Mouse (Mus musculus): ENCODE measurements around the gene Crocc2. TPM values are rescaled to one million over a fixed set of nuclear protein-coding genes. Genes with fewer than 3 reads are reported as not detected.

Crocc2 gene
- polyA plus RNA-seq, 1 experiment from 2014 or later = 5.8 TPM

GRCm38 (mm10) chr1:93139713-93140112, 28.8 kb upstream of the Crocc2 start:
- no peaks in the 10 kb centered on the region for H3K27me3 ChIP-seq

DNA sequence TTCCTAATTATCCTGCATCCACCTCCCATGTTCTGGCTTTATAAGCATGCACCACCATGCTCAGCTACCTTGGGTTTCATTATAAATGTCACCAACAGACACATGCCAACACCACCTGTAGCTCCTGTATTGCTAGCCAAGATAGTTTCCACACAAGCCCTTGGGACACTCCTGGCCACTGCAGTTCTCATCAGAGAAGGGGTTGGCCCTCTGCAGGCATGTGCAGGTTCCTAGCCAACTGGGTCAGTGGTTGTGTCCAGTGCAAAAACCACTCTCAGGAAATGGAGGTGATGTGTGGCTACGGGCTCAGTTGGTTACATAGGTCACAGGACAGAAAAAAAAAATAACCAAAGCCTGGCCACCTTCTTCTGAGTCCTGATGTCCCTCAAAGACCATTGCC, 25.7 kb upstream of the Crocc2 start:
- Histone ChIP-seq H3K27ac (replicated peaks) (no peak overlapping the region), H3K9me3 (replicated peaks) (no peaks in the 10 kb centered on the region), H3K36me3 (no peaks in the 10 kb centered on the region), H3K4me1 (0 out of 2 replicates have a peak, but pooled peaks cover 3% of the 10 kb centered on the region), H3K9ac (no peak overlapping the region), H3K4me3 (replicated peaks) (no peak overlapping the region), H3K27me3 (no peaks in the 10 kb centered on the region), H3K4me2 (replicated peaks) (no peak overlapping the region)
- 86% methylated on average over 1 of the region's 1 CpGs for WGBS
- no peak for ATAC-seq (ENCODE audit: insufficient number of reproducible peaks, low FRiP score, low TSS enrichment, low read depth)

More at GRCm38 (mm10) chr1:93139713-93140112, 28.8 kb upstream of the Crocc2 start:
- Histone ChIP-seq H3K4me3 (replicated peaks) (no peak overlapping the region), H3K36me3 (no peaks in the 10 kb centered on the region), H3K4me1 (0 out of 2 replicates have a peak, but pooled peaks cover 3% of the 10 kb centered on the region), H3K4me2 (replicated peaks) (no peak overlapping the region), H3K27ac (replicated peaks) (no peak overlapping the region), H3K9me3 (replicated peaks) (no peaks in the 10 kb centered on the region), H3K9ac (no peak overlapping the region)
- WGBS = 75% methylated on average over 7 of the region's 7 CpGs
- no peak for ATAC-seq (ENCODE audit: insufficient number of reproducible peaks, low FRiP score, low TSS enrichment, low read depth)

DNA sequence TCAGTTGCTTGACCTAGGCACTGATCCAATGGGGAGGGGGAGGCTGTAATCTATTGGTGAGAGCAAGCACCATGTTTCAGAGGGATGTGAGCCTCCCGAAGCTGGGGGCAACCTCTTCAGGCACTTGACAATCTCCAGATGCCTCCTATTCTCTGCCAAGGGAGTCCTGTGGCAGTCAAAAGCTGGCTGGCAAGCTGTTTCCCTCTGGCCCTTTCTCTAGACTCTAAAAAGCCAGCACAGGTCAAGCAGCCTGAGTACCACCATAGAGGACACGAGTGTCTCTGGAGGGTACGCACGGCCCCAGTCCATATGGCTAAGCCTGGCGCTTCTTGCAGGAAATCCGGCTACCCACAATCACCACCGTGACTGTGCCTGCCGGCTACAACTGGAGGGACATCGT, 24.3 kb upstream of the Crocc2 start:
- Histone ChIP-seq H3K27ac (replicated peaks) (no peak overlapping the region), H3K27me3 (no peaks in the 10 kb centered on the region), H3K9me3 (replicated peaks) (no peaks in the 10 kb centered on the region), H3K4me2 (replicated peaks) (no peak overlapping the region), H3K4me1 (0 out of 2 replicates have a peak, but pooled peaks cover 3% of the 10 kb centered on the region), H3K36me3 (no peaks in the 10 kb centered on the region), H3K9ac (no peak overlapping the region), H3K4me3 (replicated peaks) (no peak overlapping the region)
- no peak for ATAC-seq (ENCODE audit: insufficient number of reproducible peaks, low FRiP score, low TSS enrichment, low read depth)
- WGBS = 67% methylated on average over 9 of the region's 9 CpGs

GRCm38 (mm10) chr1:93150907-93151661, 17.4 kb upstream of the Crocc2 start:
- H3K36me3 ChIP-seq = no peaks in the 10 kb centered on the region
- no peaks in the 10 kb centered on the region for H3K9me3 ChIP-seq (replicated peaks)
- H3K4me3 ChIP-seq (replicated peaks) = no peak overlapping the region
- H3K4me1 ChIP-seq = no peaks in the 10 kb centered on the region
- ATAC-seq (ENCODE audit: insufficient number of reproducible peaks, low FRiP score, low TSS enrichment, low read depth) = no peak
- H3K27ac ChIP-seq (replicated peaks) = no peak overlapping the region
- no peaks in the 10 kb centered on the region for H3K27me3 ChIP-seq
- no peak overlapping the region for H3K4me2 ChIP-seq (replicated peaks)
- H3K9ac ChIP-seq = no peak overlapping the region
- WGBS = 55% methylated on average over 2 of the region's 2 CpGs

DNA sequence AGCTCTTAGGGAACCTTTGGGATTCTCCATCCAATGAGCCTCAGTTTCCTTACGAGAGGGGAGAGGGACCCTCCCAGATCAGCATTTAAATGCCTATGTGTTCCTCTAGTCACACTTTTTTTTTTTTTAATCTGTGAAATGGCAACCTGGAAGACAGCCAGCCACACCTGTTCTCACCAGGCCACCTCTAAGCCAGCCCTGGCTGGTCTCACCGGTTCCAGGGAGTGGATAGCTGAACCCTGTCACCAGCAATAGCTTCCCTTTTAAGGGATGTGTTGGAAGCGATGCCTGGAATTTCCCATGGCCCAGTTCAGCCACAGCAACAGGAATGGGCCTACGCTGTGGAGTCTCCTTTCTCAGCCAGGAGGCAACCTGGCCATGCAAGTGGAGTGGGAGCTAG, 11.0 kb upstream of the Crocc2 start:
- no peak for ATAC-seq (ENCODE audit: insufficient number of reproducible peaks, low FRiP score, low TSS enrichment, low read depth)

GRCm38 (mm10) chr1:93158916-93159315, 9.6 kb upstream of the Crocc2 start:
- Histone ChIP-seq H3K27ac (replicated peaks) (no peak overlapping the region), H3K4me1 (peaks cover 21% of the 10 kb centered on the region; the same call in 1 of the 2 replicates), H3K9ac (no peak overlapping the region), H3K27me3 (no peaks in the 10 kb centered on the region), H3K4me2 (replicated peaks) (no peak overlapping the region), H3K36me3 (no peaks in the 10 kb centered on the region), H3K9me3 (replicated peaks) (no peaks in the 10 kb centered on the region), H3K4me3 (replicated peaks) (peak overlapping the region; percentile 3; the same call in 1 of the 2 replicates)
- 47% methylated on average over 8 of the region's 8 CpGs for WGBS
- ATAC-seq (ENCODE audit: insufficient number of reproducible peaks, low FRiP score, low TSS enrichment, low read depth) = no peak

More for the DNA sequence above, 11.0 kb upstream of the Crocc2 start:
- H3K4me3 ChIP-seq (replicated peaks) = no peak overlapping the region
- 0 out of 2 replicates have a peak overlapping the region, but pooled peaks have one; percentile 3 for H3K27ac ChIP-seq (replicated peaks)
- H3K4me2 ChIP-seq (replicated peaks) = no peak overlapping the region
- no peak overlapping the region for H3K9ac ChIP-seq
- 66% methylated on average over 4 of the region's 4 CpGs for WGBS
- H3K9me3 ChIP-seq (replicated peaks) = no peaks in the 10 kb centered on the region
- no peaks in the 10 kb centered on the region for H3K27me3 ChIP-seq
- H3K4me1 ChIP-seq = peaks cover 21% of the 10 kb centered on the region; the same call in 1 of the 2 replicates
- H3K36me3 ChIP-seq = no peaks in the 10 kb centered on the region

- Histone ChIP-seq H3K9me3 (replicated peaks) (no peaks in the 10 kb centered on the region), H3K4me3 (replicated peaks) (0 out of 2 replicates have a peak overlapping the region, but pooled peaks have one; percentile 2), H3K27me3 (no peaks in the 10 kb centered on the region), H3K4me2 (replicated peaks) (no peak overlapping the region), H3K9ac (no peak overlapping the region), H3K27ac (replicated peaks) (peak overlapping the region; percentile 56), H3K36me3 (no peaks in the 10 kb centered on the region), H3K4me1 (peaks cover 21% of the 10 kb centered on the region; the same call in 1 of the 2 replicates)
- 69% methylated on average over 21 of the region's 21 CpGs for WGBS
- ATAC-seq (ENCODE audit: insufficient number of reproducible peaks, low FRiP score, low TSS enrichment, low read depth) = no peak; the same call in none of the 2 replicates
These were observed 8.7 kb upstream of the Crocc2 start for GRCm38 (mm10) chr1:93159566-93160500.

DNA sequence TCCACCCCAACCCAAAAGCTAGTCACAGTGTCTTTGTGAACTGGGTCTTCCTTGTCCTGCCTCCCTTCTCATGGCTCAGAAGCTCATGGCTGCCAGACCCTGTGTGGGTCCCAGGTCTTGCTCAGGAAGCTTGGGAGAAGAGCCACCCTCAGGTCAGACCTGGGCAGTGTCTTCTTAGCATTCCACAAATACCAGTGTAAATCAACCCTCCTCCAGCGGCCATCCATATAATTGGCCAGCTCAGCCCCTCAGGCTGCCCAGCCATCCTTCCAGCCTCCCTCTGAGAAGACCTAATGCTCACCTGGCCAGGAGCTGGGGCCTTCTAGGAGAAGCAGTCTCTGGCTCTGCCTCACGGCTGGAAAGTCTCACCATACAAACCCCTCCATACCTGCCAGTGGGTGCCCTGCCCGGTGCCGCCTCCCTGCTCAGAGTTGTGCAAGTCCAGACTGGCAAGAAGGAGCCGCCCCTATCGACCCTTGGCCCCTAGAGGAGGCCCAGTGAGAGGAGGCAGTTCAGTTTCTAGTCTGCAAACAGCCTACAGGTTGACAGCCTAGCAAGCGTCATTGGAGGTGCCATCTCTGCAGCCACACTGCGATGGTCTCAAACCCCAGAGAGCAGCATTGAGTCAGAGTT, 7.9 kb upstream of the Crocc2 start, which contains the start of gene 2310007B03Rik:
TSS of gene 2310007B03Rik (minus strand) at position 448 of the 633 bp plus-strand sequence.
- Histone ChIP-seq H3K27me3 (no peaks in the 10 kb centered on the region), H3K9ac (no peak within 1 kb of the TSS), H3K36me3 (no peaks in the 10 kb centered on the region), H3K27ac (replicated peaks) (peak within 1 kb of the TSS; percentile 56), H3K9me3 (replicated peaks) (no peaks in the 10 kb centered on the region), H3K4me2 (replicated peaks) (no peak within 1 kb of the TSS), H3K4me3 (replicated peaks) (0 out of 2 replicates have a peak within 1 kb of the TSS, but pooled peaks have one; percentile 2), H3K4me1 (peaks cover 21% of the 10 kb centered on the region; the same call in 1 of the 2 replicates)
- 59% methylated on average over 8 of the region's 8 CpGs for WGBS
- no peak for ATAC-seq (ENCODE audit: insufficient number of reproducible peaks, low FRiP score, low TSS enrichment, low read depth)

GRCm38 (mm10) chr1:93161350-93161749, 7.2 kb upstream of the Crocc2 start:
- Histone ChIP-seq H3K9me3 (replicated peaks) (no peaks in the 10 kb centered on the region), H3K36me3 (no peaks in the 10 kb centered on the region), H3K9ac (no peak overlapping the region), H3K4me2 (replicated peaks) (no peak overlapping the region), H3K27ac (replicated peaks) (no peak overlapping the region), H3K27me3 (no peaks in the 10 kb centered on the region), H3K4me3 (replicated peaks) (no peak overlapping the region), H3K4me1 (peaks cover 21% of the 10 kb centered on the region; the same call in 1 of the 2 replicates)
- no peak for ATAC-seq (ENCODE audit: insufficient number of reproducible peaks, low FRiP score, low TSS enrichment, low read depth)
- 69% methylated on average over 8 of the region's 8 CpGs for WGBS

- no peak for ATAC-seq (ENCODE audit: insufficient number of reproducible peaks, low FRiP score, low TSS enrichment, low read depth)
- Histone ChIP-seq H3K4me3 (replicated peaks) (no peak overlapping the region), H3K27me3 (no peaks in the 10 kb centered on the region), H3K9ac (no peak overlapping the region), H3K27ac (replicated peaks) (no peak overlapping the region), H3K9me3 (replicated peaks) (no peaks in the 10 kb centered on the region), H3K4me1 (peaks cover 21% of the 10 kb centered on the region; the same call in 1 of the 2 replicates), H3K4me2 (replicated peaks) (no peak overlapping the region), H3K36me3 (no peaks in the 10 kb centered on the region)
- WGBS = 79% methylated on average over 10 of the region's 10 CpGs
These were observed 6.6 kb upstream of the Crocc2 start for GRCm38 (mm10) chr1:93161921-93162320.
